Mouse (Mus musculus): ENCODE measurements around the gene Filip1. TPM values are rescaled to one million over a fixed set of nuclear protein-coding genes. Genes with fewer than 3 reads are reported as not detected.

Gene Filip1
- polyA plus RNA-seq, 1 experiment = 0.01 TPM

- H3K4me3 ChIP-seq (ENCODE audit: insufficient read depth, poor library complexity, severe bottlenecking) = no peak overlapping the region
- no peaks in the 10 kb centered on the region for H3K79me2 ChIP-seq (ENCODE audit: control insufficient read depth, insufficient read depth)
- TF ChIP-seq CTCF (IDR thresholded peaks at IDR 0.05; ENCODE audit: control insufficient read depth, insufficient read depth, insufficient read length) = no peak
- no peak for TF ChIP-seq MAX (IDR thresholded peaks at IDR 0.05)
- TF ChIP-seq MYOD1 (IDR thresholded peaks at IDR 0.05; ENCODE audit: control insufficient read depth, insufficient read length, low read depth) = no peak
- TF ChIP-seq MYOG (IDR thresholded peaks at IDR 0.05; ENCODE audit: control insufficient read depth, extremely low read depth, insufficient read length) = no peak
- no peak for TF ChIP-seq CEBPB (IDR thresholded peaks at IDR 0.05; ENCODE audit: low read depth)
- TF ChIP-seq USF1 (IDR thresholded peaks at IDR 0.05; ENCODE audit: low read depth) = no peak
- TF ChIP-seq FOSL1 (IDR thresholded peaks at IDR 0.05; ENCODE audit: insufficient read depth, low read length, poor library complexity, severe bottlenecking) = no peak
- no peak overlapping the region for H3ac ChIP-seq (ENCODE audit: control insufficient read depth, insufficient read length, low read depth)
- no peaks in the 10 kb centered on the region for H3K36me3 ChIP-seq (ENCODE audit: control insufficient read depth, insufficient read depth)
- no peaks in the 10 kb centered on the region for H3K79me3 ChIP-seq (ENCODE audit: low read depth)
- H3K27me3 ChIP-seq (ENCODE audit: control insufficient read depth, insufficient read depth, insufficient read length) = no peaks in the 10 kb centered on the region
Observed at GRCm38 (mm10) chr9:79921701-79922492, 90.8 kb downstream of the Filip1 start.

- H3K4me3 ChIP-seq (ENCODE audit: insufficient read depth, poor library complexity, severe bottlenecking) = no peak overlapping the region
- no peak for TF ChIP-seq CEBPB (IDR thresholded peaks at IDR 0.05; ENCODE audit: low read depth)
- no peak for TF ChIP-seq CTCF (IDR thresholded peaks at IDR 0.05; ENCODE audit: control insufficient read depth, insufficient read depth, insufficient read length)
- TF ChIP-seq MYOG (IDR thresholded peaks at IDR 0.05; ENCODE audit: control insufficient read depth, extremely low read depth, insufficient read length) = no peak
- no peak for TF ChIP-seq MYOD1 (IDR thresholded peaks at IDR 0.05; ENCODE audit: control insufficient read depth, insufficient read length, low read depth)
- no peak for TF ChIP-seq USF1 (IDR thresholded peaks at IDR 0.05; ENCODE audit: low read depth)
- no peak for TF ChIP-seq MAX (IDR thresholded peaks at IDR 0.05)
- no peak for TF ChIP-seq FOSL1 (IDR thresholded peaks at IDR 0.05; ENCODE audit: insufficient read depth, low read length, poor library complexity, severe bottlenecking)
- H3K79me3 ChIP-seq (ENCODE audit: low read depth) = no peaks in the 10 kb centered on the region
- no peak overlapping the region for H3ac ChIP-seq (ENCODE audit: control insufficient read depth, insufficient read length, low read depth)
- H3K27me3 ChIP-seq (ENCODE audit: control insufficient read depth, insufficient read depth, insufficient read length) = no peaks in the 10 kb centered on the region
- H3K36me3 ChIP-seq (ENCODE audit: control insufficient read depth, insufficient read depth) = no peaks in the 10 kb centered on the region
- H3K79me2 ChIP-seq (ENCODE audit: control insufficient read depth, insufficient read depth) = no peaks in the 10 kb centered on the region
Observed at GRCm38 (mm10) chr9:79920540-79920933, 92.1 kb downstream of the Filip1 start.

- no peaks in the 10 kb centered on the region for H3K79me2 ChIP-seq (ENCODE audit: control insufficient read depth, insufficient read depth)
- H3ac ChIP-seq (ENCODE audit: control insufficient read depth, insufficient read length, low read depth) = no peak overlapping the region
- no peaks in the 10 kb centered on the region for H3K79me3 ChIP-seq (ENCODE audit: low read depth)
- H3K36me3 ChIP-seq (ENCODE audit: control insufficient read depth, insufficient read depth) = no peaks in the 10 kb centered on the region
- no peak overlapping the region for H3K4me3 ChIP-seq (ENCODE audit: insufficient read depth, poor library complexity, severe bottlenecking)
- TF ChIP-seq MYOG (IDR thresholded peaks at IDR 0.05; ENCODE audit: control insufficient read depth, extremely low read depth, insufficient read length) (no peak), FOSL1 (IDR thresholded peaks at IDR 0.05; ENCODE audit: insufficient read depth, low read length, poor library complexity, severe bottlenecking) (no peak), USF1 (IDR thresholded peaks at IDR 0.05; ENCODE audit: low read depth) (no peak), CEBPB (IDR thresholded peaks at IDR 0.05; ENCODE audit: low read depth) (no peak), CTCF (IDR thresholded peaks at IDR 0.05; ENCODE audit: control insufficient read depth, insufficient read depth, insufficient read length) (no peak), MAX (IDR thresholded peaks at IDR 0.05) (no peak), MYOD1 (IDR thresholded peaks at IDR 0.05; ENCODE audit: control insufficient read depth, insufficient read length, low read depth) (no peak)
- no peaks in the 10 kb centered on the region for H3K27me3 ChIP-seq (ENCODE audit: control insufficient read depth, insufficient read depth, insufficient read length)
Observed at GRCm38 (mm10) chr9:79919750-79920539, 92.7 kb downstream of the Filip1 start.

GRCm38 (mm10) chr9:79919303-79919721, 93.3 kb downstream of the Filip1 start:
- no peaks in the 10 kb centered on the region for H3K27me3 ChIP-seq (ENCODE audit: control insufficient read depth, insufficient read depth, insufficient read length)
- TF ChIP-seq USF1 (IDR thresholded peaks at IDR 0.05; ENCODE audit: low read depth) (no peak), CTCF (IDR thresholded peaks at IDR 0.05; ENCODE audit: control insufficient read depth, insufficient read depth, insufficient read length) (no peak), MYOG (IDR thresholded peaks at IDR 0.05; ENCODE audit: control insufficient read depth, extremely low read depth, insufficient read length) (no peak), CEBPB (IDR thresholded peaks at IDR 0.05; ENCODE audit: low read depth) (no peak), MYOD1 (IDR thresholded peaks at IDR 0.05; ENCODE audit: control insufficient read depth, insufficient read length, low read depth) (no peak), FOSL1 (IDR thresholded peaks at IDR 0.05; ENCODE audit: insufficient read depth, low read length, poor library complexity, severe bottlenecking) (no peak), MAX (IDR thresholded peaks at IDR 0.05) (no peak)
- H3K4me3 ChIP-seq (ENCODE audit: insufficient read depth, poor library complexity, severe bottlenecking) = no peak overlapping the region
- no peaks in the 10 kb centered on the region for H3K79me2 ChIP-seq (ENCODE audit: control insufficient read depth, insufficient read depth)
- no peaks in the 10 kb centered on the region for H3K79me3 ChIP-seq (ENCODE audit: low read depth)
- H3K36me3 ChIP-seq (ENCODE audit: control insufficient read depth, insufficient read depth) = no peaks in the 10 kb centered on the region
- H3ac ChIP-seq (ENCODE audit: control insufficient read depth, insufficient read length, low read depth) = no peak overlapping the region

- Histone ChIP-seq H3K36me3 (ENCODE audit: control insufficient read depth, insufficient read depth) (no peaks in the 10 kb centered on the region), H3K27me3 (ENCODE audit: control insufficient read depth, insufficient read depth, insufficient read length) (no peaks in the 10 kb centered on the region), H3ac (ENCODE audit: control insufficient read depth, insufficient read length, low read depth) (no peak overlapping the region), H3K79me2 (ENCODE audit: control insufficient read depth, insufficient read depth) (no peaks in the 10 kb centered on the region), H3K4me3 (ENCODE audit: insufficient read depth, poor library complexity, severe bottlenecking) (no peak overlapping the region), H3K79me3 (ENCODE audit: low read depth) (no peaks in the 10 kb centered on the region)
- TF ChIP-seq CEBPB (IDR thresholded peaks at IDR 0.05; ENCODE audit: low read depth) (no peak), MAX (IDR thresholded peaks at IDR 0.05) (no peak), MYOD1 (IDR thresholded peaks at IDR 0.05; ENCODE audit: control insufficient read depth, insufficient read length, low read depth) (no peak), FOSL1 (IDR thresholded peaks at IDR 0.05; ENCODE audit: insufficient read depth, low read length, poor library complexity, severe bottlenecking) (no peak), MYOG (IDR thresholded peaks at IDR 0.05; ENCODE audit: control insufficient read depth, extremely low read depth, insufficient read length) (no peak), USF1 (IDR thresholded peaks at IDR 0.05; ENCODE audit: low read depth) (no peak), CTCF (IDR thresholded peaks at IDR 0.05; ENCODE audit: control insufficient read depth, insufficient read depth, insufficient read length) (no peak)
Observed at GRCm38 (mm10) chr9:79918325-79919117, 94.1 kb downstream of the Filip1 start.

Data from C2C12 (cell line).